Mouse (Mus musculus) spleen, postnatal 36 days (tissue): ENCODE results near the gene Gm960.

Experiments used
- DNase-seq, 2 experiments: peaks; one replicate each; pipeline ENCODE4 v3.0.0; 2022; ENCODE audit warnings: low spot score in 2 of 2, mixed read lengths in 1 of 2

Gene Gm960

DNA sequence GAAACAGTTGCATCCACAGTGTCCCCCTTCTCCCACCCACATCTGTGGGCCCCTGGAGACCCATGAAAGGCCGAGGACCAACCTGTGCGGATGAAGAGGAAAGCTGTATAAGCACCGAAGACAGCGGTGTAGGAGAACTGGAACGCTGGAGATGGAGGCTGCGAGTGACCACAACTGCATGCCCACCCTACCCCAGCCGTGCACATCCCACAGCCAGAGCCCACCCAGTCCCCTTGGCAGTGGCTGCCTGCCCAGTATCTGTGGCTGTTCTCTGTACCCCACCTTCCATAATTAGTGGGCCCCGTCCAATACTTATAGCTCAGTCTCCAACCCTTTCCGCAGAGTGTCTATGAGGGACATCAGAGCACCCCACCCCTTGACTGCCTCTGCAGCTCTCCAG lies 75.0 kb downstream of the Gm960 start:
- no peak for DNase-seq

DNA sequence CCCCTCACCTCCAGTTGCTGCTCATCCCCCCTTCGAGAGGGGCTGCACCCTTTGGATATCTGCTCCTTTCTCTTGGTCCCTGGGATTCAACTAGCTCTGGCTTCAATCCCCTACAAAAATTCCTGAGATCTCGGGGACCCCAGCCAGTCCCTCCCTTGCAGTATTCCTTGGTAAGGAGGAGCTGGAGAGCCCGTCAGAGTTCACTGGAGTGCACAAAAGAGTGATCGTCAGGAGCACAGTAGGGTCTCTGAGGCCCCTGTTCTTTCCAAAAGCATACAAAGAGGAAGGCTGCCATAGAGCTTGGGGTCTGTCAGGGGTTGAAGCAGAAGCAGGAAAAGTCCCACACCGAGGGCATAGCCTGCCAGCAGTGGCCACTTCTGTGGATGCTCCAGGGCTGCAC lies 75.7 kb downstream of the Gm960 start:
- DNase-seq, result no peak

DNA sequence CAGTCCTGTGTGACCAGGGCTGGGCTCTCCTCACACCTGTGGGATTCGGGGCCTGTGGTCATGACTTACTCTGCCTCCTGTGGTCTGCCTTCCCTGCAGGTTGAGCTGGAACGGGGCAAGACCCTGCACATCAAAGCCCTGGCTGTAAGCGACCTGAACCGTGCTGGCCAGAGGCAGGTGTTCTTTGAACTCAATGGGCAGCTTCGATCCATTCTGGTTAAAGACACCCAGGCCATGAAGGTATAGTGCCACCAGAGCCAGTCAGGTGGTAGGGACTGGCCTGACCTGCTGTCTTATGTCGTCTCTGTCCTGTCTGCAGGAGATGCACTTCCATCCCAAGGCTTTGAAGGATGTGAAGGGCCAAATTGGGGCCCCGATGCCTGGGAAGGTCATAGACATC lies 77.7 kb downstream of the Gm960 start:
- DNase-seq, result no peak

DNA sequence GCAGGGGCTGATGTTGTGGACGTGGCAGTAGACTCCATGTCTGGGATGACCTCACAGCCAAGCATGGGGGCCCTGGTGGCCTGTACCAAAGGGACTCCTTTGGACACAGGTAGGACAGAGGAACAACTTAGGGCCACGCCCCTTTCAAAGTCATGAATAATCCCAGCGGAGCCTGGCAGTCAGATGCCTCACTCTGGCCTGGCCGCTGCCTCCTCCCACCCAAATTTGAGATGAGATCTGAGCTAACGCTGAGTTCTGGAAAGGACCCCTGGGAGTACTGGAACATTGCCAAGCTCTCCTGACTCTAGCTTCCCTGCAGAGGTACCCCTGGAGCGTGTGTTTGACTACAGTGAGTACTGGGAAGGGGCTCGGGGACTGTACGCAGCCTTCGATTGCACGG lies 79.0 kb downstream of the Gm960 start:
- no peak for DNase-seq

DNA sequence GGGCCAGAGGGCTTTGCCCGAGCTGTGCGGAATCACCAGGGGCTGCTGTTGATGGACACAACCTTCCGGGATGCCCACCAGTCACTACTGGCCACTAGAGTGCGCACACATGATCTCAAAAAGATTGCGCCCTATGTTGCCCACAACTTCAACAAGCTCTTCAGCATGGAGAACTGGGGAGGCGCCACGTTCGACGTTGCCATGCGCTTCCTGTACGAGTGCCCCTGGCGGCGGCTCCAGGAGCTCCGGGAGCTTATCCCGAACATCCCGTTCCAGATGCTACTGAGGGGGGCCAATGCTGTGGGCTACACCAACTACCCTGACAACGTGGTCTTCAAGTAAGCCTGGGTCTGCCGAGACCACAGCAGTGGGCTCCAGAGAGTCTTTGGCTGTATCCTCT lies 80.3 kb downstream of the Gm960 start:
- DNase-seq, result no peak

DNA sequence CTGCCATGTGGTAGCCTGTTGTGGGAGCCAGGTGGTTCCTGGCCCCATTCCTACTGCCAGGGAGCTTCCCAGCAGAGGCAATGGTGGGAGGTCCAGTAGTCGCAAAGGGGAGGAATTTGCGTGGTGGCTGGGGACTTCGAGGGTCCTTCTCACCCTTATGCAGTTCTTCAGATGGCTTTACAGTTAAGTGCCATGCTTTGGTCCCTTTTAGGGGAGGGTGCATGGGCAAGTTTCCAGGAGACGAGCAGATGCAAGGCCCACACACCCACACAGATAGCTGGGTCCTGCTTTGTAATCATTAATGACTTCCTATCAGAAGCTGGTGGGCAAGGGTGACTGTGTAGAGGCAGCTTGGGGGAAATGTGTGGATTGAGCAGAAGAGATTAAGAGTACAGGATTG lies 81.9 kb downstream of the Gm960 start:
- DNase-seq, result no peak

DNA sequence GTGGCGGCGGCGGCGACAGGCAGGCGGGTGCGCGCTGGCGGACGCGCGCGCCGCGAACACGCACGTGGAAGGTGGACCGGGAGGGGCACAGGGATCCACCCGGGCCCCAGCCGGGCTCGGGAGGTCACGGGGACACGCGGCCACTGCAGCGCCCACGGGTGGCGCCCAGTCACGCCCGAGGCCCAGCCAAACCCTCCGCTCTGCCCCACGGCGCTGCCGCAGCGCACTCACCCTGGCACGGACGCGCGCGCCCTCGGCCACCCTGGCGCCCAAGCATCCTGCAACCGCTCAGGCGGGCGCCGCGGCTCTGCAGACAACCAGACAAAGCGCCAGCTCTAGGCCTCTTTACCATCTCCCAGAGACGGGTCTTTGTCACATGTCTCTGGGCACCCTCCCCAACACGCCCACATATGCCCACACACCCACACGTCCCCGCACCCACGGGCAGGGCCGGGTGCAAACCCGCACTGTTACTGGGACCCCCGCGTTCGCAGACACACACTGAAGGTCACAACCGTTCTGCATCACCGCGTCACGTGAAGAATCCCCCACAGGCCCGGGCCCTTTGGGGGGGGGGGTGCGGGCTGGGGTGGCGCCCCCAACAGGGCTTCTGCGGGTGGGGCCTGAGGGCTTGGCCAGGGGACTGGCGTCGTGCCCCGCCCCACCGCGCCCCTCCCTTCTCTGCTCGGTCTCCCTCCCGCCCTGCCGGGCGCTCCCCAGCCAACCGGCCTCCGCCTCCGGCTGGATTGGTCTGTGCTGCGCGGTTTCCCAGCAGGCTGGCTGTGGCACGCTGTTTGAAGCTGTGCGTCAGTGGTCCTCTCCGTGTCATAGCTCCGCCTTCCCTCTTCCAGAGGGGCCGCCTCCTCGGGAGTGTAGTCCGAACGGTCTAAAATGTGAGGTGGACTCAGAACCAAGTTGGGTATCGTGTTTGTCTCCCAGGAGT lies 83.0 kb downstream of the Gm960 start, which contains the start of gene Lrfn4:
Gene Lrfn4, minus strand, starts transcription at position 517 of the 943 bp plus-strand sequence.
- DNase-seq, result peak; percentile 43 to 49

DNA sequence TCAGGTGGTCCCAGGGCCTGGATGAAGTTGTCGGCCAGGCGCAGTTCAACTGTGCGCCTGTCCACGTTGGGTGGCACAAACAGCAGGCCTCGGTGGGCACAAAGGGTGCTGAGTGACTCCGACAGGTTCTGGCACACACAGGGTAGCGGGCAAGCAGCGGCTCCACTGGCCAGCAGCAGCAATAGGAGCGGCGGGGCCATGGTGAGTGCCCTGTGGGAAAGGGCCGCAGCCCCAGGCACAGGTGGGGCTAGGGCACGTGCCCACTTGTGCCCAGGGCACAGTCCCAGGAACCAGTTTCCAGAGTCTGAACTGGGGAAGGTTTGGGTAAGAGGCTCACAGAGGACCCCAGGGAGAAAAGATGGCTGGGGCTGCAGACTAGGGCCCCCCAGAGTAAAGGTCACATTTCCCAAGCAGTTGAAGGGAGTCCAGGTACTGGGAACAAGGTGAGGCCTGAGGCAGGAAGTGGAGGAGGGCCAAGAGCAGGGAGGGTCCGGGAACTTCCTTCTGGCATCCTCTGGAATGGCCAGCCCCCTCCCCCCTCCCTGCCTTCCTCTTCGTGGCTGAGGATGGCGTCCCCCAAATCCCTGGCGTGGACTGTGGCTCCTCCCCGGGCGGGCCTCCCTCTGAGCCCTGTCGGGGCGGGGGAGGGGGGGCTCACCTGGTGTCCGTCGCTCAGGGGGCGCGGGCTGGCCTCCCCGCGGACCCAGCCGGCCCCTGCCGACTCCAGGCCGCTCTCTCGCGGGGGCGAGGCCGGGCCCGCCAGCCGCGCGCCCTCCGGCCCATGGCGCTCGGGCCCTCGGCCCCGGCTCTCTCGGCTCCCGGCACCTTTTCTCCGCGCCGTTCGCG lies 83.9 kb downstream of the Gm960 start:
- no peak for DNase-seq

DNA sequence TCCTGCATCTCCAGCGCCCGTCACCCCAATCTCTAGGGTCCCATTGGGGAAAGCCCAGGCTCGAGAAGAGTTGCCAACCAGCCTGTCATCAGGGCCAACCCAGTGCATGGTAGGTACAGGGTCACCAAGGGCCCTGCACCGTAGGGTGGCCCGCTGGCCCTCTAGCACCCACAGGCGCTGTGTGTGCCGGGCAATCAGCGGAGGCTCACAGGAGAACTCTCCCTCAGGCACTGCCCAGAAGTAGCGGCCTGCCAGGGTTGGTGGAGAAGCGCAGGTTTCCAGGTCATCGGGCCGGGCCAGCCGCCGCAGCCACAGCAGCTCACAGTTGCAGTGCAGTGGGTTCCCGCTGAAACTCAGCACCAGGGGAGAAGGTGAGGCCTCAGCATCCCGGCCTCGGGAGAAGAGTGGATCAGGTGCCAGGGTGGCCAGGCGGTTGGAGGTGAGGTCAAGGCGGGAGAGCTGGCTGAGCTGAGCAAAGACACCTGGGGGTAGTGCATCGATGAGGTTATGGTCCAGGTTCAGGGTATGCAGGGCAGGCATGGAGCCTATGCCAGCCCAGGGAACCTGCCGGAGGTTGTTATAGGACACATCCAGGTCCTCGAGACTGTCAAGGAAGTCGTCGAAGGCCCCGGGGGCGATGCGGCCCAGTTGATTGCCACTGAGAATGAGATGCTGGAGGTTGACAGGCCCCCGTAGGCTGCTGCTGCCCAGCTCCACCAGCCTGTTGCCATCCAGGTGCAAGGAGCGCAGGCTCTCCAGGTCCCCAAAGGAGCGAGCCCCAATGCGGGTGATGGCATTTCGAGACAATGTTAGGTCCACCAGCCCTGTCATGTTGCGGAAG lies 84.8 kb downstream of the Gm960 start:
- DNase-seq, result no peak

DNA sequence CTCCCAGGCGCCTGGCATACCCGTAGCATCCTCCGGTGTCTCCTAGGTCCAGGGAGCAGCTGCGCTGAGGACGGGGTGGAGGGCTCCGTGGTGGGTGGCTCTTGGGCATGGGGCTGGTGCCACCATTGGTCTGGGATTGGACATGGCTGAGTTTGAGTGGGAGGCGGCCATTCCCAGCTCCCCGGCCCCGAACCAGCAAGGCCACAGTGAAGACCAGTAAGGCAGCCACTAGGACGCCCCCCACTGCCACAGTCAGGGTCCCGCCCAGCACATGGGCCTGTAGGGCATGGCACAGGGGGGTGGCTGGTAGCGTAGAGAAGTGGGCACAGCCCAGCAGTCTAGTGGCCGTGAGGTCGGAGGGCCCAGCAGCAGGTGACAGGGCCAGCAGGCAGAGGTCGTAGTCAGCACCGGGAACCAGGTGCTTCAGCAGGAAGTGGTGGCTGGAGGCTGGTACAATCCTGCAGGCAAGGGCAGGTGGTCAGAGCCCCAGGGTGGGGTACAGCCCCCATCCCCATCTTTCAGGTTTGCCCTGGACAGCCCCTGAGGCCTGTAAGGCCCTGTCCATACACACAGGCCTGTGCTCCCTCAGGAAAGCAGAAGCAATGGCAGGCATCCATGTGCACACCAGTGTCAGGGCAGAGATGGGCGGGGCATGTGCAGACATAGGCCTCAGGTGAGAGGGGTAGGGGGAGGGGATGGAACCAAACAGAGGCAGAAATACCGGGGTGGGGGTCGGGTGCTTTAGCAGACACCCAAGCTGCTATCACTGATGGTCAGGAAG lies 86.1 kb downstream of the Gm960 start:
- no peak for DNase-seq

DNA sequence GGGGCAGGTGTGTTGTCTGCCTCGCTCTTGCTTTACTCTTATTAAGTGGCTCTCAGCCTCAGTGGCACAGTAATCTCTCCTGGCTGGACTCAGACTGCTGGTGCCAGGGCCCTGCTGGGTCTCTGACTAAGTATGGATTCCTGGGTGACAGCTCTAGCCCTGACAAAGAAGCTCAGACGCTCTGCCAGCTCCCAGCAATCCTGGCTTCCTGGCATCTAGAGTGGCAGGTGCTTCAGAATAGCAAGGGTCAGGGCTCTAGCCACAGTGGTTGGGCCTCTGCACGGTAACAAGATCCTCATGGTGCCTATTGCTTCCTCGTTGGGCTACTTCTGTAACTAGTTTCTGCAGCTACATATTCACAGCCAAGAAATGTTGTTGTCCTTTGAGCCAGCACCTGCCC lies 88.4 kb downstream of the Gm960 start:
- DNase-seq, result no peak

DNA sequence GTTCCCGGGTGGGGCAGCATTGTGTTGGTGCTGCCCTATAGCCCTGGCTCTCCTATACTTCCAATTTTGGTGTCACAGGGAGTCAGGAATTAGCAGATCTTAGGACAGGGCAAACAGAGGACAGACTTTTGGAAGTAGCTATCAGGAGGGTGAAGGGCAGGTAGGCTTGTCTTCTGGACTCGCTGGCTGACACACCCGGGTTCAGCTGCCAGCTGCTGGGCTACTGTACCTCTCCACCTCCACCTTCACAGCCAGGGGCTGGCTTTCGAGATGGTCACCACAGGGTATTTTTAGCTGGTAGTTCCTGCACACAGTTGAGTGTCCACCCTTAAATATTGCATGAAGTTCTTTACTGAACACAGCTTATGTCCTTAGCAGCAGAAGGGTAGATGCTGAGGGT lies 90.0 kb downstream of the Gm960 start:
- no peak for DNase-seq

DNA sequence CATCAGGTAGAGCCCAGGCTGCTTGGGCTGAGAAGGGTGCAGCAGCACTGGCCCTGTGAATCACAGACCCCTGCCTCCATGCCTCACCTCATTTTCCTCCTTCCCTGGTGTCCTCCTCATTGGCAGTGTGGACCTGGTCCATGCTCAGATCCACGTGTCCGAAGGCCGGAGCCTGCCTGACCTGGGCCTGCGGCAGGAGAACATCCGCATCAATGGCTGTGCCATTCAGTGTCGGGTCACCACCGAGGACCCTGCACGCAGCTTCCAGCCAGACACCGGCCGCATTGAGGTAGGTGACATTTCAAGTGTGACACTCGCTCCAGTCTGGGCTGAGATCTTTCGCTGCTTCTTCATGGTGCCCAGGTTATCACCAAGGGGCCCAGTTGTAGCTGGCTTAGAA lies 91.1 kb downstream of the Gm960 start:
- no peak for DNase-seq

DNA sequence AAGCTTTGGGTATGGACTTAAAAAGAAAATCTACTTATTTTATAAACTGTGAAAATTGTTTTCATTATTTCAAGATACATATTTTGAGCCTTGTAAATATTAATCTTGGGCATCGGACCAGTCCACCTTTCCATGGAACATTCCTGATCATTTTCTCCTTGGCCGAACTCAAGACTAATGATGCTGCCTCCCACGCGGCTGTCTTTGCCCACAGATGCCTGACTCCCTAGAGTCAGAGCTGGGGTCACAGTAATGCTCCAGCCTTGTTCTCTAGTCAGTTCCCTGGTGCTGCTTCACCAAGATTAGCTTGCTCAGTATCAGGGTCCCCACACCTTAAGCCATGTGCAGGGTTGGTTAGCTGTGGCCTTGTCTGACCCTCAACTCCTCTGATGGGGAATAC lies 92.8 kb downstream of the Gm960 start:
- no peak for DNase-seq

DNA sequence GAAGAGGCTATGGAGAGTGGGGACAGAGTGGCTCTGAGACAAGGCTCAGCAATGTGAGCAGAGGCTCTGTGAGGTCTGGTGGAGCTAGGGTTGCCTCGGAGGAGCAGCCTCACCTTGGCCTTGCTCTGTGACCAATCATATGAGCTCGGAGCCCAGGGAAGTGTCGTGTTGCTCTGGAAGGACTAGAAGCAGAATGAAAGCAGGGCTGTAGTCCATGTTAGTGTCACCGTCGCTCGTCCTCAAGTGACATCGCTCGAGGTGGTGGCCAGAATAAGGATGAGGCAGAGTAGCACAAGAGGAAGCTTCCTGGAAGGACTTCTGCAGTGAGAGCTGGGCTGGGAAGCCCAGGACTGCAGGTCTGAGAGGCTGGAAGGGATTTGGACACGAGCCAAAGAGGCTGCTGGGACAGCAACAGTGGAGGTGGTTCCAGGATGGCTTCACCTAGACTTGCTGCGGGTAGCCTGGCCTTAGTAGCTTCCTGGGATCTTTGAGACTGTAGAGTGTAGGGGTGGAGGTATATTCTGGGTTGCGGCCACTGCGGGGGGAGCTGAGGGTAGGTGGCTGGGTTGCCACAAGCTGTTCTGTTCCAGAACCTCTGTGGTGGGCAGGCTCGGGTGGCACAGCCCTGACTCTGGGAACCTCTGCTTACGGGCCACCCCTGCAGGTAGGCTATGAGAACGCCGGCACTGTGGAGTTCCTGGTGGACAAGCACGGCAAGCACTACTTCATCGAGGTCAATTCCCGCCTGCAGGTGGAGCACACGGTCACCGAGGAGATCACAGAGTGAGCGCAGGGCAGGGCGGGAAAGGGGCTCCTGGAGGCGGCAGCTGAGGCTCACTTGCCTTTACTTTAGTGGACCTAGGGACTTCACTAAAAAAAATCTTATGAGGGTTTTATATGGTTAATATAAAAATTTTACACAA lies 94.4 kb downstream of the Gm960 start:
- DNase-seq, result no peak

DNA sequence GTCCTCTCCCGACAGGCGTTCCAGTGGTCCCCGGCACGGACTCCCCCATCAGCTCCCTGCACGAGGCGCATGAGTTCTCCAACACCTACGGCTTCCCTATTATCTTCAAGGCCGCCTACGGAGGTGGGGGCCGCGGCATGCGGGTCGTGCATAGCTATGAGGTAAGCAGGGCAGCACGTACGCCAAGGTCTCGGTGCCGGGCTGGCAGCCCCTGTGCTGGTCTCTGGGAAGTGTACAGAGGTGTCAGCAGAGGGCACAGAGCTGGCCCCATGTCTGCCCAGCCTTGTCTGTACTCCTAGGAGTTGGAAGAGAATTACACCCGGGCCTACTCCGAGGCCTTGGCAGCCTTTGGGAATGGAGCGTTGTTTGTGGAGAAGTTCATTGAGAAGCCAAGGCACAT lies 96.0 kb downstream of the Gm960 start:
- no peak for DNase-seq

DNA sequence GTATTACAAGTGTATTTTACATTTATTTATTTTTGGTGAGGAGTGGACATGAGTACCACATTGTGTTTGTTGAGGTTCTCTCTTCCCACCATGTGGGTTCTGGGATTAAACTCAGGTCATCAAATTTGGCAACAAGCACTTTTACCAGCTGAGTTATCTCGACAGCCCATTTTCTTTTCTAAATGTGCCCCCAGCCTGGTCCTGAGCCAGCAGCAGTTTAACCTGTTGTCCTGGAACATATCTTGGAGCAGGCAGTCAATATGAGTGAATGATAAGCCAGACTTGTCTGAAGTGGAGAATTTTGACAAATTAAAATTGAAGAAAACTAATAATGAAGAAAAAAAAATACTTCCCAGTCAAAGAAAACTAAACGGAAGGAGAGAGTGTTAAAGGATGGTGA lies 102.4 kb downstream of the Gm960 start:
- no peak for DNase-seq

DNA sequence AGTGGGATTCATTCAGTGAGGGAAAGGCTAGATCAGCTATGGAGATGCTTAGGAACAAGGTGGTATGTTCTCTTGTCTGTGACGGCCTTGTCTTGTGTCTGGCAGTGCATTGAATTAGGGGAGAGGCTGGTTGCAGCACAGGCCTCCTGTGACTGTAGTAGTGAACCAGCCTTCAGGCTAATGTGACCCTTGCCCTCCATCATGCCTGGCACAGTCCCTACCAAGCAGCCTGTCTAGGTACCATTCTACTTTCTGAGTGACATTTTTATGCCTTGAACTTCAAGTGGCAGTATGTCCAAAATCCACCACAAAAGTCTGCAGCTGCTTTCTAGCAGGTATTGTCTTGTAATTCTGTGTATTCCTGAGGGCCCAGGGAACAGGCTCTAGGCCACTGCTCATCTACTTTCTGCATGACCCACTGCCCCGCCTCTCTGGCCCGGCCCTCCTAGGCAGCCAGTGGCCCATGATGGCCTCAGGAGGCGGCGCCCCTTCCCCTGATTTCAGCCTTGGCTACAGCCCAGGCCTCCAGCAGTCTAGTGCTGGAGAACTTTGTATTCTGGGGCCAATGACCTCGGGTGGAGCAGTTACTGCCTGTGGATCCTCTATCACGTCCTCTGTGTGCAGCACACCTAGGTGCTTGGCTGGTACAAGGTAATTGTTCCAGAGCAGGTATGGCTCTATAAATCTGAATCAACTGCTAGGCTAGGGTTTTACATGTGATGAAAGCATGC lies 104.5 kb downstream of the Gm960 start:
- no peak for DNase-seq

DNA sequence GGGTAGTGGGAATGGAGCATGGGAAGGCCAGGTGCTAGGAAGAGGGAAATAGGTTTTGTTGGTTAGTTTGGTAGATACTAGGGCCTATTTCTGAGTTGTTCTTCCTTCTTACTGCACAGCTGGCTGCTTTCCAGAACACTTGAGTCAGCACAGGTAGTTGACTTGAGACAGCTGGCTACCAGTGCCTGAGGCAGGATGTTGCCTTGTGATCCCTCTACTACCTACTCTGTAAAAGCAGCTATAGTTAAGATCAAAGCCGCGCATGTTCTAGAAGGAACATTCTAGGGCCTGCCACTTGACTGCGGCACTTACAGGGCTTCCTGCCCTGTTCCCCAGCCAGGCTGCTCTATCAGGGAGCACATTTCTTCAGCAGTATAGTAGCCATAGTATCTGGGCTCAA lies 108.4 kb downstream of the Gm960 start:
- no peak for DNase-seq
